Mouse (Mus musculus) C2C12 (cell line): Measurements from ENCODE around the gene Ints14.

Experiments used
- CEBPB ChIP-seq: IDR thresholded peaks from one replicate; pipeline ENCODE4 v1.6.1; 2011; ENCODE audit warnings: low read depth, mild to moderate bottlenecking, control low read depth, moderate library complexity
- CTCF ChIP-seq: IDR thresholded peaks from one replicate; pipeline ENCODE4 v1.5.1; 2011; ENCODE audit not compliant: control insufficient read depth, insufficient read depth, insufficient read length
- MAX ChIP-seq: IDR thresholded peaks from one replicate; pipeline ENCODE4 v1.6.1; 2011; ENCODE audit warnings: mild to moderate bottlenecking, control low read depth
- MYOD1 ChIP-seq: IDR thresholded peaks from one replicate; pipeline ENCODE4 v1.6.1; 2011; ENCODE audit warnings: low read depth; ENCODE audit not compliant: control insufficient read depth, insufficient read length
- MYOG ChIP-seq: IDR thresholded peaks from one replicate; pipeline ENCODE4 v1.6.1; 2011; ENCODE audit not compliant: control insufficient read depth, insufficient read length; ENCODE audit errors: extremely low read depth
- USF1 ChIP-seq: IDR thresholded peaks from one replicate; pipeline ENCODE4 v1.6.1; 2011; ENCODE audit warnings: low read depth, mild to moderate bottlenecking, control low read depth, moderate library complexity

GRCm38 (mm10) chr9:64913973-64914372 lies 46.7 kb upstream of the Ints14 start:
- TF ChIP-seq CTCF (no peak), MYOG (no peak), CEBPB (no peak), USF1 (no peak), MYOD1 (no peak), MAX (no peak)
